Mouse (Mus musculus): Measurements from ENCODE around the gene Rfc2. TPM values are rescaled to one million over a fixed set of nuclear protein-coding genes. Genes with fewer than 3 reads are reported as not detected.

The Rfc2 gene
- polyA plus RNA-seq, 1 experiment from 2014 or later = 304 TPM

DNA sequence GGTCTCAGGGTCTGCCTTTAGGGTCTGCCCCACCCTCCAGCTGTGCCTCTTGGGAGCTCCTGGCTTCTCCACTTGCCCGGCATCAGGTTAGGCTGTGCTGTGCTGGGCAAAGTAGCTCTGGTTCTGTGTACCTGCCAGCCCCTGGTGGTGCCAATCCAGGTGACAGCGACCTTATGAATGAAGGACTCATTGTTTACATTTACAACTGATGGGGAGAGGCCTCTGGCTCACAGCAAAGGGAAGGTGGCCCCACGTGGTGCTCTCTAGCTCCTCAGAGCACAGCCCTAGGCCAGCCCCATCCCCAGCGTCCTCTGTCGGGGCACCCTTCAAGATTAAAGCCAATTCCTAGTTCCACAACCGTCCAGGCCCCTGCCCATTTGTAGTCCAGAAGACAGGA is 30.3 kb upstream of the Rfc2 start:
- WGBS = 10% methylated on average over 6 of the region's 6 CpGs
- no peak for ATAC-seq (ENCODE audit: borderline replicate concordance, extremely low read depth, low FRiP score, low TSS enrichment)

DNA sequence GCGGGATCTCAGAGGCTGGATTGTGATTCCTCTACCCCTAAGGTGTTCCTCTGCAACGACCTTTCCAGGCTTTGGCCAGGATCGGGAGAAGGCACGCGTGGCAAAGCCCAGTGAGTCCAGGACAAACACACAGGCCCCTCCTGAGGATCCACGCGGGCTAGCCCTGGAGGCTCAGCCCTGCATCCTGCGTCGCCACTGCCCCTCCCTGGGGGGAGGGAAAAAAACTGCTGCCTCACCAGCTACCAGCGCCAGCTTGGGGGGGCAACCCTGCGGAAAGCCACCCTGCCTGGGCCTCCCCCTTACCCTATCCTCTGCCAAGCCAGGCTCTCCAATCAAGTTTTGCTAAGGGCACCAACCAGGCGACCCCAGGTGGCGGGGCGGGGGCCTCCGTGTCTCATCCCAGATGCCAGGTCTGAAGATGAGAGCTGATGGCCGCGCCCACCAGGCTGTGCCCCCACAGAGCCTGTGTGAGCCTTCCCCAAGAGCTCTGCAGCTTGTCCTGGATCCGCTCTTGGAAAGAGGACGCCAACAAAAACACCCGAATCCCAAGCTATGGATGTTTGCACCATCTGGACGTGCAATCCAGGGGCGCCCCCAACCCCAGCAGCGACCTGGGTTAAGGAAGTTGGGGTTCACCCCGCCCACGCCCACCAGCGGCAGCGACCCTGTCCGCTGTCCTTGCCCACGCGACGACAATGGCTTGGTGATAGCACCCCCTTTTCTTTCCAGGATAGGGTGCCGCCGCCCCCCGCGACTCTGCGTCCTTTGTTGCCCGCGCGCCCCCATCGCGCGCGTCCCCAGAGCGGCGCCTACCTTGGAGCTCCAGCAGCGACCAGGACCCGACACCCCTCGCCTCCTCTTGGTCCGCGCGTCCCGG is 29.7 kb upstream of the Rfc2 start:
- peak overlapping the region; percentile 93 for H3K4me3 ChIP-seq
- under 1% methylated on average over 50 of the region's 52 CpGs for WGBS
- H3K9me3 ChIP-seq = no peaks in the 10 kb centered on the region
- H3K27me3 ChIP-seq = no peaks in the 10 kb centered on the region
- peak overlapping the region; percentile 80 for H3K9ac ChIP-seq
- H3K4me1 ChIP-seq = peaks cover 54% of the 10 kb centered on the region
- peak overlapping the region; percentile 91 for H3K4me2 ChIP-seq
- peak; percentile 5 for ATAC-seq (ENCODE audit: borderline replicate concordance, extremely low read depth, low FRiP score, low TSS enrichment)
- H3K36me3 ChIP-seq = no peaks in the 10 kb centered on the region
- peak overlapping the region; percentile 93 for H3K27ac ChIP-seq

More for the DNA sequence above, 30.3 kb upstream of the Rfc2 start:
- H3K4me1 ChIP-seq = peaks cover 56% of the 10 kb centered on the region
- peak overlapping the region; percentile 93 for H3K27ac ChIP-seq
- H3K4me3 ChIP-seq = peak overlapping the region; percentile 93
- peak overlapping the region; percentile 80 for H3K9ac ChIP-seq
- peak overlapping the region; percentile 91 for H3K4me2 ChIP-seq
- no peaks in the 10 kb centered on the region for H3K27me3 ChIP-seq
- H3K9me3 ChIP-seq = no peaks in the 10 kb centered on the region
- H3K36me3 ChIP-seq = no peaks in the 10 kb centered on the region

DNA sequence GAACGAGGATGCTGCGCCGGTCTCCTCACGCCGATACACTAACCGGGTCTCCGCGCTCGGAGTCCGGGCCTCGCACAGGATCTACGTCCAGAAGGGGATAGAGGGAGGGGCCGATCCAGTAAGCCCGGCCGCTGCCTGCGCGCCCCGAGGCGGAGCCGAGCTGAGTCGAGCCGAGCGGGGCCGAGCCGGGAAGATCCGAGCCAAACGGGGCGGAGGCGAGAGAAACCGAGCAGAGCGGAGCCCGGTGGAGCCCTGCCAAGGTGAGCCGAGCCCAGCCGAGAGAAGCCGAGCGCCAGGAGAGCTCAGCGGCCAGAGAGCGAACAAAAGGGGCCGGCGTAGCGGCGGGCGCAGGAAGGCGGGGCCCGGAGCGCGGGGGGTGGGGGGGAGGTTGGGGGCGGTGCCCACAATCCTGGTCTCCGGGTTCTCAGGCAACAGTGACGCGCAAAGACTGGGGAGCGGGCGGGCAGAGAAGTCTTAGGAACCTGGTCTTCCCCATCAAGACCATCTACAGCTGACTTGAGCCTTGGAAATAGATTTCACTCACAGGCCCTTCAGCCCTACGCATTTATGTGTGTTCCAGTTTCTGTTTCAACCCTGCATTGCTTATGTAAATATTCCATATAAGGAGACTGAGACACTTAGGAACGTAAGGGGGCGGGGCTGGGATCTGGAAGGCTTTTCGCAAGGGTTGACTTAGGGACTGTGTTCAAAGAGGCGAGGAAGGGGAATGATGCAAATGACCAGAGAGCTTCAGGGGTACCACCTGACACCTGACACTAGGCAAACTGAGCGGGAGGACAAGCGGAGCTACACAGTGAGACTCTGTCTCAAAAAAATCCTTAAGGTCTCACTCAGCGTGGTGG is 28.8 kb upstream of the Rfc2 start, which contains the start of gene Clip2:
Gene Clip2 (minus strand): TSS at position 325 of the 863 bp plus-strand sequence.
- Histone ChIP-seq H3K27me3 (no peaks in the 10 kb centered on the region), H3K9ac (peak within 1 kb of the TSS; percentile 80), H3K4me1 (peaks cover 54% of the 10 kb centered on the region), H3K4me3 (peak within 1 kb of the TSS; percentile 93), H3K36me3 (no peaks in the 10 kb centered on the region), H3K9me3 (no peaks in the 10 kb centered on the region), H3K27ac (peak within 1 kb of the TSS; percentile 93), H3K4me2 (peak within 1 kb of the TSS; percentile 91)
- 1% methylated on average over 61 of the region's 61 CpGs for WGBS
- ATAC-seq (ENCODE audit: borderline replicate concordance, extremely low read depth, low FRiP score, low TSS enrichment) = peak; percentile 92

DNA sequence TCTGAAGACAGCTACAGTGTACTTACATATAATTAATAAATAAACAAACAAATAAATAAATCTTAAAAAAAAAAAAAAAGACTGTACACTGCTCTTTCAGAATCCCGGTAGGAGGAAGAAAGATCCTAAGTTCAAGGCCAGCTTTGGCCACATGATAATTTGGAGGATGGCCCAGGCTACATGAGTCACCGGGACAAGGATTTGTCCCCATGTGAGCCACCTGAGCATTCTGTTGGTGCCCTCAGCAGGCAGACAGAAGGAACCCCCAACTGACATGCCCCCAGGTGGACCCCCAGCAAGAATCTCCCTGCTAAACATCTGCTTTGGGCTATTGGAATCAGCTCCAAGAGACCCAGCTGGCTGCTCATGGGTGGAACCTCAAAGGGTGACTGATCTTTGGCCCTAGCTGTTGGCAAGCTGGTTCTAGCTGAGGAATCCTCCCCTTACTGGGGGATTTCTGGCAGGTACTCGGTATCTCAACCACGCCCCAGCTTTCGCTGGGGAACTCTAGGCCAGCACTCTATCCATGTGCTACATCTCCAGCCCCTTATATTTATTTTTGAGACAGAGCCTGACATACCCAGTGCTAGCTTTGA is 27.1 kb upstream of the Rfc2 start:
- no peak for ATAC-seq (ENCODE audit: borderline replicate concordance, extremely low read depth, low FRiP score, low TSS enrichment)
- H3K36me3 ChIP-seq = no peaks in the 10 kb centered on the region
- 82% methylated on average over 5 of the region's 5 CpGs for WGBS

DNA sequence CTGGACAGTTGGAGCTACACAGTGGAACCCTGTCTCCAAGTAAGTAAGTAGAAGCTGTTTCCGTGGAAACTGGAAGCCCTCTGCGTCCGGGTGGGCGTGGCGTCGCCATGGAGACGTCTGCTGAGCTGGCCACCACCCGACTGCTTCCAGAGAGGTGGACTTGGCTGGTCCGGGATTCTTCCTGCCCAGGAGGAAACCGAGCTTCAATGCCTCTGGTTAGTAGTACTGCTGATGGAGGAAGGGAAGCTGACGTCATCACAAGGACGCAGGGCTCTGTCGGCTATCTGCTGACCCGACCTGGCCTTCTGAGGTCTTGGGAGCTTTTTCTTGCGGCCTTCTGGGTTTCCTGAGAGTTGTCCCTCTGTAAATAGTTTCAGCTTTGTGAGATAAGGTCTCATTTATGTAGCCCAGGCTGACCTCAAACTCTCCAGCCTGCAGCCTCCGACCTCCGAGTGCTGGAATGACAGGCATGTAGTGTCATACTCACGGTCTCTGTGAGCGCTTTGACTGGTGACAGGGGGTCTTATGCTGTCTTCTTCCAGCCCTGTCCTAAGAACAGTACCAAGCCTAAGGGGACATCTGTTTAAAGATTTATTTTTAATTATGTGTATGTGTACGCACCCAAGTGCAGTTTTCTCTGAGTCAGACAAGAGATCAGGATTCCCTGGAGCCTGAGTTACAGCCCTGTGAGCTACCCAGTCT is 25.6 kb upstream of the Rfc2 start:
- H3K27ac ChIP-seq = peak overlapping the region; percentile 41
- H3K9me3 ChIP-seq = no peaks in the 10 kb centered on the region
- no peaks in the 10 kb centered on the region for H3K27me3 ChIP-seq
- peak; percentile 15; the same call in 1 of the 2 replicates for ATAC-seq (ENCODE audit: borderline replicate concordance, extremely low read depth, low FRiP score, low TSS enrichment)
- peak overlapping the region; percentile 39 for H3K4me2 ChIP-seq
- no peak overlapping the region for H3K4me3 ChIP-seq
- H3K36me3 ChIP-seq = no peaks in the 10 kb centered on the region
- 7% methylated on average over 20 of the region's 20 CpGs for WGBS
- peaks cover 33% of the 10 kb centered on the region for H3K4me1 ChIP-seq
- no peak overlapping the region for H3K9ac ChIP-seq

More for the DNA sequence above, 27.1 kb upstream of the Rfc2 start:
- Histone ChIP-seq H3K27ac (no peak overlapping the region), H3K4me2 (no peak overlapping the region), H3K9ac (no peak overlapping the region), H3K9me3 (no peaks in the 10 kb centered on the region), H3K4me1 (peaks cover 46% of the 10 kb centered on the region), H3K4me3 (no peak overlapping the region), H3K27me3 (no peaks in the 10 kb centered on the region)

DNA sequence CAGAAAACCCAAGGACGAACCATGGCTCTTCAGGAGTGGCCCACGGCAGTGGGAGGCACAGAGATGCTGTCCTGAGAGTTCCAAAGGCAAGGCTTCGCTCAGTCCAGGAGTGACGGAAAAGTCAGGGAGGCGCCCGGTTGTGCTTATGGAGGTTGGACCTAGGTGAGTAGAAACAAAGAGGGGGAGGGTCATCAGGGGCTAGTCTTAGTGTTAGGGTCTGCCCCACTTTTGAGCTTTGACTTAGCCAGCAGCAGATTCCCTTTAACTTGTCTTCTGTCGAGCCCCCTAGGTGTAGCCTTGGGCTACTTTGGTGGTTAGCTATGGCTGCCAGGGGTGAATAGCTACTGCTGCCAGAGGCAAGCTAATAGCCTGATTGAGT is 21.1 kb upstream of the Rfc2 start, which contains the start of gene Syna:
Gene Syna (minus strand): TSS at position 101 of the 379 bp plus-strand sequence.
- no peaks in the 10 kb centered on the region for H3K36me3 ChIP-seq

DNA sequence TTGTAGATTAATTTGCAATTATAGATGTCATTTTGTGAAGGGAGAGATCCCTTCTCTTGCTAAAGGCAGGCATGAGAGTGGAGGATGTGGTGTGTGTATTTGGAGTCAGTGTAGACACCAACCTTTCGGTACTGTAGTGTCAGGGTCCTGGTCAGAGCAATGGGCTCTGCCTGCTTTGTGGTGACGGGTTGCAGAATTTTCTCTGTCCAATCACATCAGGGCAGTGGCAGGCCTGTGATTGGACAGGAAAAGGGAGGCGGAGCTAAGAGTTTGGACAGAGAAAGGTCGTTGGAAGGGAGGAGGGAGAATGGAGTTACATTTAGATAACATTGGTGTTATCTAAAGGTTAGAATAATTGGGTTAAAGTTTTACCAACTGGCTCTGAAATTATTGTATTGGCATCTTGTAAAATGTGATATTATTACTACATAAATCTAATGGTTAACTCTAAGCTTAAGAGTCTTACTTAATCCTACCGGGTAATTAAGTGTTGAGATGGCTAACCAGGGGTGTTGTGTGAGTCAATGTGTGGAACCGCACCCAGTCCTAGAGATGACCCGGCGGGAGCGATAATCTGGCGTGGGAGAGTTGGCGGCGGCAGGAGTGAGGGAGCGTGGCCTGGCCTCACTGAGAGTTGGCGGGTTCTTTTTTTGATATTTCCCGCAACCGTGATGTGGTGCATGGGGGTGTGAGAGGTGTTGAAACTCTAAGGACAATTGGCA is 20.6 kb upstream of the Rfc2 start:
- H3K27ac ChIP-seq = no peak overlapping the region
- H3K9me3 ChIP-seq = no peaks in the 10 kb centered on the region
- H3K4me3 ChIP-seq = no peak overlapping the region
- H3K9ac ChIP-seq = no peak overlapping the region
- no peaks in the 10 kb centered on the region for H3K36me3 ChIP-seq
- H3K4me2 ChIP-seq = no peak overlapping the region
- ATAC-seq (ENCODE audit: borderline replicate concordance, extremely low read depth, low FRiP score, low TSS enrichment) = no peak
- 74% methylated on average over 16 of the region's 16 CpGs for WGBS
- peaks cover 6% of the 10 kb centered on the region for H3K4me1 ChIP-seq
- no peaks in the 10 kb centered on the region for H3K27me3 ChIP-seq

More for the DNA sequence above, 21.1 kb upstream of the Rfc2 start, which contains the start of gene Syna:
- ATAC-seq (ENCODE audit: borderline replicate concordance, extremely low read depth, low FRiP score, low TSS enrichment) = no peak
- H3K9ac ChIP-seq = no peak within 1 kb of the TSS
- no peak within 1 kb of the TSS for H3K4me2 ChIP-seq
- no peaks in the 10 kb centered on the region for H3K27me3 ChIP-seq
- H3K9me3 ChIP-seq = no peaks in the 10 kb centered on the region
- peaks cover 11% of the 10 kb centered on the region for H3K4me1 ChIP-seq
- H3K27ac ChIP-seq = no peak within 1 kb of the TSS
- 89% methylated on average over 7 of the region's 7 CpGs for WGBS
- no peak within 1 kb of the TSS for H3K4me3 ChIP-seq

DNA sequence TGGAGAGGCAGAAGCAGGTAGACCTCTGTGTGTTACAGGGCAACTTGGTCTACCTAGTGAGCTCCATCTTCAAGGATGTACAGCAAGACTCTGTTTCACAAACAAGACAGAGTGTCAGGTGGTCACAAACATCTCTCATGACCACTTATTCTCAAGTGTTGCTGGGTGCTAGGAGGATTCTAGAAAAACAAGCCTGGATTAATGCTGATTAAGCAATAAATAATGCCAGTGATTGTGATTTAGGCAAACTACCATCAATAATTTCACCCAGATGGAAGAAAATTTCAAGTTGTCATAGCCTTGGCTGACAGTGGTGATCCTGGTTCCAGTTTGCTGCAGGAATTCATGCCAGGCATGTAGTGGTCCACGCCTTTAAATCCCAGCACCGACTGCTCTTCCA is 16.9 kb upstream of the Rfc2 start:
- no peak overlapping the region for H3K9ac ChIP-seq
- H3K27ac ChIP-seq = no peak overlapping the region
- H3K27me3 ChIP-seq = no peaks in the 10 kb centered on the region
- H3K4me1 ChIP-seq = peaks cover 7% of the 10 kb centered on the region
- WGBS = 96% methylated on average over 2 of the region's 2 CpGs
- H3K9me3 ChIP-seq = no peaks in the 10 kb centered on the region
- no peak for ATAC-seq (ENCODE audit: borderline replicate concordance, extremely low read depth, low FRiP score, low TSS enrichment)
- no peak overlapping the region for H3K4me3 ChIP-seq
- H3K36me3 ChIP-seq = no peaks in the 10 kb centered on the region
- H3K4me2 ChIP-seq = no peak overlapping the region

DNA sequence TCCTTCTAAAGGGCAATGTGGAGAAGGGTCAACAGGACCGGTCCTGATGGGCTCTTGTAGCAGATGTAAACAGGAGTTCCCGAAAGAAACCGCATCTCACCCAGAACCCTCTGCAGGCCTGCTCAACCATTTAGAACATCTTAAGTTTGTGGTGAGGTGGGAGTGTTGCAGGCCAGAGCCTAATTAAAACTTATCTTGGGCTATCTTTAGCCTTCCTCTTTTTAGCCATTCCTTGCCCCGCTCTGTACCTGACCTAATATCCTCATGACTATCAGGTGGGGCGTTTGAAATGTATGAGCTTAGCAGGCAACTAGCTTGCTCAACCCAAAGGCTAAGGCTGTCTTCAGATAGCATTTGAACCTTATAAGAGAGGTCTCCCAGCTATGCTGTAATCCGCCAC is 15.5 kb upstream of the Rfc2 start:
- Histone ChIP-seq H3K4me1 (peaks cover 9% of the 10 kb centered on the region), H3K9ac (no peak overlapping the region), H3K27me3 (no peaks in the 10 kb centered on the region), H3K4me2 (no peak overlapping the region), H3K27ac (no peak overlapping the region), H3K36me3 (no peaks in the 10 kb centered on the region), H3K9me3 (no peaks in the 10 kb centered on the region), H3K4me3 (no peak overlapping the region)
- ATAC-seq (ENCODE audit: borderline replicate concordance, extremely low read depth, low FRiP score, low TSS enrichment) = no peak
- 83% methylated on average over 6 of the region's 6 CpGs for WGBS

DNA sequence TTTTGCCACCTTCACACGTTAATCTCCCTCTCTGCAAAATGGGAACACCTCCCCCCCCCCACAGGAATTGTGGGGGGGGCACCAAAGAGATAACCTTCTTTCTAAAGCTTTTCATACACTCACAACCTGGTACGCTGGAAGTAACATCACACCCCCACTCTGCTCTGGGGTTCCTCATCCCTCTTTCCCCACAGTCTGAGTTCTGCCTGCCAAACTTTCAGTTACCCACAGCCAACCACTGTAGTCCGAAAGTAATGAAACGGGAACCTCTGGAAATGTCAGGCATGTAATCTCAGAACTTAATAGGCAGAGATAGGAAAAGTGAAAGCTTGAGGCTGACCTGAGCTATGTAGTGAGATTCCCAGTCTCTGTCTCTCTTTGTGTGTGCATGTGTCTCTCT is 13.7 kb upstream of the Rfc2 start:
- no peaks in the 10 kb centered on the region for H3K9me3 ChIP-seq
- WGBS = 74% methylated on average over 4 of the region's 4 CpGs
- no peak overlapping the region for H3K4me2 ChIP-seq
- no peaks in the 10 kb centered on the region for H3K27me3 ChIP-seq
- peaks cover 11% of the 10 kb centered on the region for H3K4me1 ChIP-seq
- no peak overlapping the region for H3K27ac ChIP-seq
- no peak overlapping the region for H3K4me3 ChIP-seq
- no peak for ATAC-seq (ENCODE audit: borderline replicate concordance, extremely low read depth, low FRiP score, low TSS enrichment)
- no peak overlapping the region for H3K9ac ChIP-seq
- H3K36me3 ChIP-seq = no peaks in the 10 kb centered on the region

All from lung, embryonic 15.5 days (tissue).